Mouse (Mus musculus): ENCODE data around the gene D6Wsu163e.

Gene D6Wsu163e

DNA sequence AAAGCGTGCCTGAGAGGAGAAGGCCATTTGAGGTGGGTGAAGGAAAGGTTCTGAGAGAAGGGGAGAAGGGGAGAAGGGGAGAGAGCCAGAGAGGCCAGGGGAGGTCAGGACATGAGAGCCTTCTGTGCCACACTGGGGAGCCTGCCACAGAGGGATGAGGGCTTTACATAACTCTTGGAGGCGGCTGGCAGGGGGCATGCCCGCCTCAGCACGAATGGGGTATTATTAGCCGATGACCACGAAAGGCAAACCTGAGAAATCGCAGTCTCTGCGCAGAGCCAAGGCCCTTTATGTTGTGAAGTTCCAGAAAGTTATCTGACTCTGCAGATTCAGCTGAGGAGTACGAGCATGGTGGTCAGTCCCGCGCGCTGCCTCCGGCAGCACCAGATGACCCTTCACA, 70.3 kb downstream of the D6Wsu163e start:
- no peak for DNase-seq

DNA sequence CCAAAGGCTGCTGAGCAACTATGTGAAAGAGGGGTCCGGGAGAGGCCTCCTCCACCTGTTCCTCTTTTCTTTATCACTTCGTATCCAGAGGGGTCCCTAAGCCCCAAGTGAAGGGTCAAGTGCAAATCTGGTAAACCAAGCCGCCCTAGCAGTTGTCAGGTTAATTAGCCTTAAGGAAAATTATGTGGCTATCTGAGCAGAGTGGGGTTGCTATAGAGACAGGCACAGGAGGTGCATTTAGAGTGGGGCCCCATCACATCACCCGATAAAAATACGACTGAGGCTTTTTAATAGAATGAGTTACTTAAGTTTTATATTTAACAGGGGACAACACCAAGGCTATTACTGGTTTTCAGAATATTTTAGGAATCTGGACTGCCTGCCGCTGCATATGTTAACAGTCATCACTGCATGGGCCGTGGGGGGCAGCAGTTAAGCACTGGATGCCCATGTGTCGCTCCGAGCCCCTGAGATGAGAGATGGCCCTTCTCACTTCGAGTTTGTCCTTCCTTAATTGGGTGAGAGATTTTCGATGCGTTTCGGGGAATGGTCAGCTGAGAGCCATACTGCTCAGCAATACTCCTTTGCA, 72.3 kb downstream of the D6Wsu163e start:
- DNase-seq, result no peak

DNA sequence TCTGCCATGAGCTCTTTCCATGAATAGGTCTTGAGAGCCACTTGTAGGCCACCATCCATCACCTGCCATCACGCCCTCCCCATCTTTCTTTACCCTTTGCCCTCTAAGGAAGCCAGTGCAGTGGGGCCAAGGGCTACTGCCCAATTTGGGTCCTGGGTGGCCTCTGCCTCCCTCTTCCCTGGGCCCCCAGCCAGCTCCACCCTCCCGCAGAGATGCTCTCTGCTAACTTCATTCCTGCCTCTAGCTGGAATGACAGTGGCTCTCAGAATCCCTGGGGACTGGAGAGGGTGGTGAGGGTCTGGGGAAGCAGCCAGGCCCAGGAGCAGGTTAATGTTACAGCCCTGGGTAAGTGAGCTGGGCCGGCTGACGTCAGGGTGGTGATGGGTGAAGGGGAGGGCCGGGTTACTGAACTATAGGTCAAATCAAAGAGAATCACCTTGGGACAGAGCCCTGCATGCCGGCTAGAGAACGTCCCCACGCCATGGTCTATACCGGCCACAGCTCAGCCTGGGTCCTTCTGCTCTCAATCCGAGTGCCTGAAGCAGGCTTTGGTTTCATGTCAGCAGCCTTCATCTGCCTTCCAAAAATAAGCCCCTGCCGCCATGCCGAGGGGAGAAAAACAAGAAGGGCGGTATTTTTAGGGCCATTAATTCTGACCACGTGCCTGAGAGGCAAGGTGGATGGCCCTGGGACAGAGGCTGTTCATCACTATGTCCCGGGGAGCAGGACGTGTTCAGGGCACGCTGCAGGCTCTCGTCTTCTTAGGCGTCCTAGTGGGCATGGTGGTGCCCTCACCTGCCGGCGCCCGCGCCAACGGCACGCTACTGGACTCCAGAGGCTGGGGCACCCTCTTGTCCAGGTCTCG, 75.4 kb downstream of the D6Wsu163e start, which contains the start of gene Fgf6:
Fgf6 (plus strand) TSS at position 681 of the 865 bp plus-strand sequence.
- no peak for DNase-seq

DNA sequence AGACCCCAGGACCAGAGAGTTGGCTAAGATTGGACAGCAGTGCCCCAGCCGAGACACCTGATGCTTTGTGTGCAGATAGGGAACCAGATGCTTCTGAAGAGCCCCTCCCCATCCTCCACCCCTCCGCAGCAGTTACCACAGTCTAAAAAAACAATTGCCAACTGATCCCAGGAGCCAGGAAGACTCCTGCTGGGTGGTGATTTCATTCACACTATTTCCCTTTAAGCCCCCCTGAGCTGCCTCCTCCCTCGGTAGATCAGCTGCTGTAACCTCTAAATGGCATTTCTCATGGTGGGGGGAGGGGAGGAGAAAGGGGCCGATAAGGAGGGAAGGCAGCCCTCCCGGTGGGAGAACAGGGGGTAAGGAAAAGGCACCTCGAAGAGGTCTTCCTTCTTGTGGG, 79.5 kb downstream of the D6Wsu163e start:
- DNase-seq, result no peak

DNA sequence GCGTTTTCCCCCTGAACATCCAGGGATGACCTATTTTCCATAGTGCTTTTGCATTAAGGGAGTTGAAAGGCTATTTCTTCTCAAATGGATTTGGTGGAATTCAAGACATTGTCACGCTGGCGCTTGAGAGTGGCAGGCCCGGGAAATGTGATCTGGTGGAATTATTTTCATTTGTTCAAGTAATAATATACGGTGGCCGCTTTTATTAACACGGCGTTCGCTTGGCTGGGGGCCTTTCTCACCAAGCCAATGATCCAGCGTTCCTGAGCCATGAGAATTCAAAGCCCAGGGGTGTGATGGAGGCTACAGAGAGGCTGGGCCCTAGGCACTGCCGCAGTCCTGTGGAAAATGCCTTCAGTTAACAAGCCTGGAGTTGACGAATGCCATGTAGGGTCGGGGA, 80.7 kb downstream of the D6Wsu163e start:
- DNase-seq, result no peak

DNA sequence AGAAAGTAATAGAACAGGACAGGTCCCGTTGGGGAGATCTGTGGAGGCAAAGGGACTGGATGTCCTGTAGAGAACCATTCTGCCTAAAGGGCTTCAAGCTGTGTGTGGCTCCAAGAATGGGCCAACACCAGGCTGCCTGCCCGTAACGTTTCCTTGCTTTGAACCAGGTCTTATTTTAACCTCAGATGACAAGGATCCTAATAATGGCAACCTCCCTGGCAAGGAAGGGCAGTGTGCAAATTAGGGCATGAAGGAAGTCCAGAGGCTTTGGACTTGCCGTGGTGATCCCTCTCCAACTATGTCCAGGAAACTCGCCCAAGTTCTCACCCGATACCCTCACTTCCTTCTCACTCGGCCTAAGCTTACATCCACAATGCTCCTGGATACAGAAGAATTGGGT, 85.1 kb downstream of the D6Wsu163e start:
- no peak for DNase-seq
